Mouse (Mus musculus) cerebellum, adult 11 months (tissue): ENCODE data around the gene Gstp2.

Experiments used
- DNase-seq: peaks from one replicate; pipeline ENCODE4 v3.0.0; 2022

Gstp2 gene

GRCm38 (mm10) chr19:4004331-4004730 is 41.5 kb downstream of the Gstp2 start:
- no peak for DNase-seq

DNA sequence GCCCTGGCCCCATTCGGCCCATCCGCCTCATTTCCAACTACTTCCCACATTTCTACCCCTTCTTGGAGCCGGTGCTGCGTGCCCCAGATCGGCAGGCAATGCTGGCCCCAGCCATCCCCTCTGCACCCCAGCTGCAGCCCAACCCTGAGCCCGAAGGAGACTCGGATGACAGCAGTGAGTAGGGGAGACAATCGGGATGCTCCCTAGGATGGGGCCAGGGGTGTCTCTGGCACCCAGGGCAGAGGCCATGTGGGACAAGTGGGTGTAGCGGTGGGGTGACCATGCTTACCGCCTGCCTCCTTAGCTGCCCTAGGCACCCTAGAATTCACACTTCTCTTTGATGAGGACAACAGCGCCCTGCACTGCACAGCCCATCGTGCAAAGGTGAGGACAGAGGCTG is 42.2 kb downstream of the Gstp2 start:
- DNase-seq = no peak

DNA sequence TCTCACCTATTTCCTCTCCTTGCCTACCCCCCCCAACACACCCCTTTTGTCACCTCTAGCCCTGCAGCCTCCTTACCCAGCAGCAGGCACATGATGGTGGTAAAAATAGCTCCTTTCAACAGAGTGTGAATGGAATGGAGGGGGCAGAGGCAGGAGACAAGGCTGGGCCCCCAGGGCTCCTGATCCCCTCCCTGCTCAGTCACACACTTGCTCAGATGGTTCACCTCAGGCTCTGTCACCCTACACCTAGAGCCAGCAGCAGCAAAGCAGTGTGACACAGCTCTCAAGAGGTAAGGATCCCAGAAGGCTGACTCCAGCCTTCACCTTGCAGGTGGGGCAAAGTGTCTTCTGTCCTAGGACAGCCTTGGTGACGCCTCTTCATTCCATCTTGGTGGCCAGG is 42.7 kb downstream of the Gstp2 start, which contains the start of gene Doc2g:
Gene Doc2g, plus strand, starts transcription at position 202 of the 400 bp plus-strand sequence.
- no peak for DNase-seq

DNA sequence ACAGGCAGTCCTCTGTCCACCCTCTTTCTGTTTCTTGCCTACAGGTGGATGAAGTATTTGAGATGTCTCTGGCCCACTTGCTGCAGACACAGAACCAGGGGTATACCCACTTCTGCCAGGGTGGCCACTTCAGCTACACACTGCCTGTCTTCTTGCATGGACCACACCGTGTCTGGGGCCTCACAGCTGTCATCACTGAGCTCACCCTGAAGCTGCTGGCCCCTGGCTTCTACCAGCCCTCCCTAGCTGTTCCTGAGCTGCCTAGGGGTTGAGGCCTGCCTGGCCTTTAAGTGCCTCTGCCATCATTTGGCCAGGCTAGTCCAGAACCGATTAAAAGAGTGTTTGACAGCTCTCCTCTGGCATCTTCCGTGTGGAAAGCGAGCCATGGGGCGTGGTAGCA is 44.1 kb downstream of the Gstp2 start:
- DNase-seq = no peak

GRCm38 (mm10) chr19:4000949-4001525 is 44.8 kb downstream of the Gstp2 start:
- DNase-seq = no peak

DNA sequence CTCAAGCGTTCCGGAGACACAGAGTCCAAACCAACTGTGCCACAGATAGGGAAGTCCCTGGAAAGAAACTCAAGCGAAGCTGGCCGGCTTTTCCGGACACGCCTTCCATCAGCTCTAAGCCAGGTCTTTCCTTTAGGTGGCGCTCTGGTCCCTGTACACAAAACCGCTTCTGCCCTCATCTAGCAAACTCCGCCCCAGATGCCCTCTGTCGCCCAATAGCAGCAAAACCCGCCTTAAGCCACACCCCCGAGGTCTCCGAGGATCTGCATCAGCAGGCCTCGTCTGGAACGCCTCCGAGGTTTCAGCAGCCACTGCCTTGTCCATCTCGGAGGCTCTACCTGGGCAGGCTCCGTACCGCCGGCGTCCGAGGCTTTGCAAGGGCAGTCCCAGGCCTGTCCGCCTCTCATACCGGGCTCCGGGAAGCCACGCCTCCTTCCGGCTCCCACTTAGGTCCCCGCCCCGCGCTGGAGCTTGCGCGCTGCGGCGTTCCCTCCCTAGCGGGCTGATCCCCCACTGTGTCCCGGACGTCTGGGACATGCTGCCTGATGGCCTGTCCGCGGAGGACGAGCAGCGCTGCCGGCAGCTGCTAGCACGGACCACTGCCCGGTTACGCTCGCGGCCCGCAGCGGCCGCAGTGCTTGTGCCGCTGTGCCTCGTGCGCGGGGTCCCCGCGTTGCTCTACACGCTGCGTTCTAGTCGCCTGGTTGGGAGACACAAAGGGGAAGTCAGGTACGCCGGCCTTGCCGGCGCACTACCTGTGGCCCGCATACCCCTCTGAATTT is 45.5 kb downstream of the Gstp2 start, which contains the start of the genes Nudt8 and Gm49405:
Gene Nudt8, plus strand, starts transcription at position 462 of the 782 bp plus-strand sequence.
Gene Gm49405, plus strand, starts transcription at position 508 of the 782 bp plus-strand sequence.
- peak; percentile 97 for DNase-seq

- DNase-seq = no peak
Observed at GRCm38 (mm10) chr19:3999121-3999730, 46.6 kb downstream of the Gstp2 start.

DNA sequence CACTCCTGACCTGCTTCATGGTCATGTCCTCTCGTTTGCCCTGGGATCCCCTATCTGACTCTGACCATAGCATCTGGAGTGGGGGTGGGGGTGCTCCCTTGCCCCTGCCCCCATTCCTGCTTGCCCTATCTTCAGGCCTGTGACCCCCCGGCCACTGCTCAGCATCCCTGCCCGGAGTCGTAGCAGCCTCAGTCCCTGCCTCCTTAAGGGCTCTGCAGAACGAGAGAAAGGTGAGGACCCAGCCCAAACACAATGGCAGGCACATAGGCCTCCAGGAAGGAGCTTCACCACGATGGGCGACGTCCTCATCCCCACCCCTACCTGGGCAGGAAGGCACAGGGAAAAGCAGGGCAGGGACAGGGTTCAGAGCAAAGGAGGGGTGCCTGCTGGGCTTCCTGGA is 47.5 kb downstream of the Gstp2 start:
- DNase-seq = no peak

DNA sequence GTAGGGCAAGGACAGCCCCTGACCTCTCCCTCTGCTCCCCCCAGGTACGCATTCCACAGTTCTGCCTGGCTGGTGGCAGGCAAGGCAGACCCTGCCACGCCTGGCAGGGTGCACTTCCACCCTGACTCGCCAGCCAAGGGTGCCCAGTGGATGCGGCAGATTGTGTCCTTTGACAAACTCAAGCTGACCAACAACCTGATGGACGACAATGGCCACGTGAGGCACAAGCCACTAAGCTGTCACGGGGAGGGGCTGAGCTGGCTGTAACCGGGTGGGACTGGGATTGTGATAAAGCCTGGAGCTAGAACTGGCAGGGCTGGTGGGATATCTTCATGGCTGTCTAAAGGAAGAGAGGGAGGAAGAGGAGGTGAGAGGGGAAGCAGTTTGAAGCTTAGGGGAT is 48.6 kb downstream of the Gstp2 start:
- no peak for DNase-seq

GRCm38 (mm10) chr19:3996747-3997146 is 49.1 kb downstream of the Gstp2 start:
- DNase-seq = no peak

DNA sequence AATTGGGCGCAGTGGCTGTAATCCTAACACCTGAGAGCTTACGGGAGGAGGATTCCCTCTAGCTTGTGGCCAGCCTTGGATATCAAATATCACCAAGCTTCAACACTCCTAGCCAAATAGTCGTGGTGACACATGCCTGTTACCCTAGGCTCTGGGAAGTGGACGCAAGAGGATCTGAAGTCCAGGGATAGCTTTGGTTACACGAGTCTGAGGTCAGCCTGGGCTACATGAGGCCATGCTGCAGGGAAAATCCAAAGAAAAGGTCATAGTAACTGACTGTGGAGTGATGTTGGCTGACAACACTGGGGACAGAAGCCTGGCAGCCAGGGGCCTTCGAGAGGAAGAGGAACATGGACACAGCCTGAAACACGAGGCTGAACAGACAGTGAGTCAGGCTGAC is 49.7 kb downstream of the Gstp2 start:
- DNase-seq = no peak

- DNase-seq = no peak
Observed at GRCm38 (mm10) chr19:3995505-3995904, 50.3 kb downstream of the Gstp2 start.

- DNase-seq = no peak
Observed at GRCm38 (mm10) chr19:3994932-3995331, 50.9 kb downstream of the Gstp2 start.

- DNase-seq = no peak
Observed at GRCm38 (mm10) chr19:3992416-3992815, 53.4 kb downstream of the Gstp2 start, which contains the start of gene Tbx10. Gene Tbx10 (plus strand): TSS chr19:3992752.

GRCm38 (mm10) chr19:3991966-3992365 is 53.9 kb downstream of the Gstp2 start:
- no peak for DNase-seq

DNA sequence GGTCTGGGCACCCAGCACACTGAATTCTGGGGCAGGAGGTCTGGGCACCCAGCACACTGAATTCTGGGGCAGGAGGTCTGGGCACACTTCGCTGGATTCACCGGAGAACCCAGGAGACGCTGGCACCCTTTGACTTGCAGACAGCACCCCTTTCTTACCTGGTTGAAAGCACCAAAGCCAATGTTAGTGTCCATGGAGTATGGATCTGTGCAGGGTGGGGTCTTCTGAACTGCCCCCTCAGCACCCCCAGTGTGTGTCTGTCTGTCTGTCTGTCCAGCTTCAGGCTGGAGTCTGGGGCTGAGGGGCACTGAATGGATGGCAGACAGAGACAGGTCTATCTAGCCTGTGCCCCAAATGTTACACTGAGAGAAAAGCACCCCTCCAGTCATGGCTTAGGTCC is 54.3 kb downstream of the Gstp2 start:
- no peak for DNase-seq

DNA sequence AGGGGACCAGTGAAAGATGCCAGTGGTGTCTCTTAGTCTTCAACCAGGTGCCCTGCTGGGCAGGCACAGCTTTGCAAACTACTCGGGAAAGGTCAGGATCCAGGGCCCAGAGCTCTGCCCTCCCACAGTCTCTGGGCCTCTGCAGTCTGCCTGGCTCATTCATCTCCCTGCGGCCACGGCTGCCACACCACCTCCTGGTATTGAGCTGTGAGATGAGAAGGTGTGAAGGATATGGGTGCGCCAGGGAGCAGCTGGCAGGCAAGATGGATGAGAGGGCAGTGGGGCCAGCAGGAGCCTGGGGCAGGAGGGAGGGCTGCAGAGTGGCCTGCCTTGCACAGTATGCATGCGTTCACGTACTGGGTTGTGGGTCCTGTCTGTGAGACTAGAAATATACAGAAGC is 55.0 kb downstream of the Gstp2 start:
- no peak for DNase-seq
